Mouse (Mus musculus) cerebellum, adult 2 months (tissue): ENCODE data around the gene Xrcc2.

Experiments
- CTCF ChIP-seq: fragments of 200-500 bp; IDR thresholded peaks from 2 replicates; pipeline ENCODE4 v1.5.1; 2011; ENCODE audit warnings: low read depth, mild to moderate bottlenecking, control low read depth, low read length, moderate library complexity, borderline replicate concordance; ENCODE audit not compliant: insufficient read depth
- POLR2A ChIP-seq: fragments of 200-500 bp; IDR thresholded peaks from 2 replicates; pipeline ENCODE4 v1.6.1; 2011; ENCODE audit warnings: low read length, control low read depth, borderline replicate concordance; ENCODE audit not compliant: insufficient read depth

- TF ChIP-seq POLR2A, result no peak
- no peak for TF ChIP-seq CTCF
Measured at GRCm38 (mm10) chr5:25653377-25653776, 52.2 kb downstream of the Xrcc2 start.
